Mouse (Mus musculus): ENCODE data around the gene Tecr. TPM values are rescaled to one million over a fixed set of nuclear protein-coding genes. Genes with fewer than 3 reads are reported as not detected.

The Tecr gene
- total RNA-seq (2021), result 582 and 661 TPM in 2 replicates
- long read RNA-seq, transcript Tecr-201 (13 exons, 1,158 nt), result major isoform, 440 of 545 reads
- long read RNA-seq, transcript Tecr-203 (12 exons, 1,120 nt), result minor isoform, 26 of 545 reads
- long read RNA-seq, partial matches to known transcripts, result 33 of 545 reads
- long read RNA-seq, other reads (novel, unspliced or antisense), result 45 of 545 reads

GRCm38 (mm10) chr8:83607661-83608397 is at the start of gene Tecr, which contains the start of gene Dnajb1:
Tecr (minus strand) TSS chr8:83607971.
Dnajb1 (plus strand) TSS chr8:83608193.
- peak; percentile 99 for DNase-seq

GRCm38 (mm10) chr8:83656484-83657246 is 48.9 kb upstream of the Tecr start:
- no peak for DNase-seq

GRCm38 (mm10) chr8:83656043-83656442 is 48.3 kb upstream of the Tecr start:
- no peak for DNase-seq

GRCm38 (mm10) chr8:83654725-83655124 is 47.0 kb upstream of the Tecr start:
- DNase-seq, result no peak

GRCm38 (mm10) chr8:83653662-83654017 is 45.9 kb upstream of the Tecr start:
- no peak for DNase-seq

- DNase-seq, result no peak
These were observed 45.2 kb upstream of the Tecr start for GRCm38 (mm10) chr8:83652744-83653661.

- peak; percentile 95 for DNase-seq
These were observed 44.4 kb upstream of the Tecr start, which contains the start of gene Gipc1 for GRCm38 (mm10) chr8:83652030-83652743. Gipc1 (plus strand) TSS chr8:83652677.

GRCm38 (mm10) chr8:83649699-83650098 is 41.9 kb upstream of the Tecr start:
- no peak for DNase-seq

- DNase-seq, result no peak
These were observed 40.3 kb upstream of the Tecr start for GRCm38 (mm10) chr8:83648031-83648430.

- DNase-seq, result no peak
These were observed 39.7 kb upstream of the Tecr start for GRCm38 (mm10) chr8:83647511-83647910.

- no peak for DNase-seq
These were observed 31.9 kb upstream of the Tecr start for GRCm38 (mm10) chr8:83639649-83640048.

- no peak for DNase-seq
These were observed 31.1 kb upstream of the Tecr start for GRCm38 (mm10) chr8:83638856-83639255.

- no peak for DNase-seq
These were observed 24.4 kb upstream of the Tecr start for GRCm38 (mm10) chr8:83632083-83632707.

- no peak for DNase-seq
These were observed 18.0 kb upstream of the Tecr start for GRCm38 (mm10) chr8:83625676-83626299.

GRCm38 (mm10) chr8:83624739-83625138 is 17.0 kb upstream of the Tecr start:
- peak; percentile 26 for DNase-seq

GRCm38 (mm10) chr8:83623549-83623948 is 15.8 kb upstream of the Tecr start:
- no peak for DNase-seq

GRCm38 (mm10) chr8:83622389-83622989 is 14.7 kb upstream of the Tecr start:
- peak; percentile 86 for DNase-seq

- no peak for DNase-seq
These were observed 14.1 kb upstream of the Tecr start for GRCm38 (mm10) chr8:83621691-83622388.

- no peak for DNase-seq
These were observed 12.0 kb upstream of the Tecr start for GRCm38 (mm10) chr8:83619568-83620285.
